Mouse (Mus musculus) brain, embryonic 14.5 days (tissue): Measurements from ENCODE around the gene Mbd5.

ENCODE experiments used
- CTCF ChIP-seq: fragments of 200-500 bp; IDR thresholded peaks from 2 replicates; pipeline ENCODE4 v1.5.1; 2012; ENCODE audit warnings: inconsistent platforms, mild to moderate bottlenecking, moderate library complexity, borderline replicate concordance; ENCODE audit not compliant: insufficient read depth, insufficient read length; ENCODE audit errors: extremely low read depth
- POLR2A ChIP-seq: fragments of 200-500 bp; IDR thresholded peaks from 2 replicates; pipeline ENCODE4 v1.6.1; 2012; ENCODE audit warnings: mild to moderate bottlenecking, inconsistent platforms, borderline replicate concordance; ENCODE audit not compliant: poor library complexity, insufficient read depth, insufficient read length, severe bottlenecking; ENCODE audit errors: extremely low read depth

DNA sequence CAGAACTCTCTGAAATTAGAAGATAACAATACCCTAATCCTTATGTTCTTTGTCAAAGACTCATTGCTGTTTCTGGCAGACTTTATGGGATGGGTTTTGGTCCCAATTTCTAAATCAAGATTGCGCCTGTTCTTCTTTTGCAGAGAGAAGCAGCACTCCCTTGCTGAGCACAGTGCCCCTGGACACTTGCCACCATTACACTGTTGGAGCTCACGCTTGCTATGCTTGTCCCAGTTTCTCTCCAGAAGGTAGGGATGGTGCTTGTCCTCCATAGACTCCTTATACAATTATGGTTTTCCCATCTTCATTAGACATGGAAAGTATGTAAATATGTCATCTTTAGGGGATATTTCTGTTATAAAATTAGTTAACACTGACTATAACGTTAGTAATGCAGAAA, 220.5 kb downstream of the Mbd5 start:
- TF ChIP-seq CTCF, result no peak
- TF ChIP-seq POLR2A, result no peak
